Mouse (Mus musculus): ENCODE measurements at regions not wholly inside any gene's neighbourhood (a gene's known extent, or its start where the extent isn't known, plus 50 kb on each side); places are given as distances from the start of the nearest gene placed in this dataset.

GRCm38 (mm10) chr4:29133404-29134307, 320.7 kb downstream of the Epha7 start:
- no peak for DNase-seq (ENCODE audit: low read depth, low spot score)

GRCm38 (mm10) chr4:29135685-29136385, 322.9 kb downstream of the Epha7 start:
- no peak for DNase-seq (ENCODE audit: low read depth, low spot score)

GRCm38 (mm10) chr4:29138771-29139301, 325.9 kb downstream of the Epha7 start:
- no peak for DNase-seq (ENCODE audit: low read depth, low spot score)

GRCm38 (mm10) chr4:29143415-29143814, 330.5 kb downstream of the Epha7 start:
- no peak for DNase-seq (ENCODE audit: low read depth, low spot score)

- DNase-seq (ENCODE audit: low read depth, low spot score) = no peak
Observed at GRCm38 (mm10) chr4:29145242-29145641, 332.3 kb downstream of the Epha7 start.

- no peak for DNase-seq (ENCODE audit: low read depth, low spot score)
Observed at GRCm38 (mm10) chr4:29152134-29152867, 339.4 kb downstream of the Epha7 start.

- DNase-seq (ENCODE audit: low read depth, low spot score) = no peak
Observed at GRCm38 (mm10) chr4:29182494-29182893, 369.6 kb downstream of the Epha7 start.

- no peak for DNase-seq (ENCODE audit: low read depth, low spot score)
Observed at GRCm38 (mm10) chr4:29183411-29183810, 370.5 kb downstream of the Epha7 start.

- no peak for DNase-seq (ENCODE audit: low read depth, low spot score)
Observed at GRCm38 (mm10) chr4:29183818-29184217, 370.9 kb downstream of the Epha7 start.

GRCm38 (mm10) chr4:29200976-29201375, 388.0 kb downstream of the Epha7 start:
- no peak for DNase-seq (ENCODE audit: low read depth, low spot score)
